Comparison of ENCODE assay signal across 14 mouse cellular contexts in the genomic region with DNA sequence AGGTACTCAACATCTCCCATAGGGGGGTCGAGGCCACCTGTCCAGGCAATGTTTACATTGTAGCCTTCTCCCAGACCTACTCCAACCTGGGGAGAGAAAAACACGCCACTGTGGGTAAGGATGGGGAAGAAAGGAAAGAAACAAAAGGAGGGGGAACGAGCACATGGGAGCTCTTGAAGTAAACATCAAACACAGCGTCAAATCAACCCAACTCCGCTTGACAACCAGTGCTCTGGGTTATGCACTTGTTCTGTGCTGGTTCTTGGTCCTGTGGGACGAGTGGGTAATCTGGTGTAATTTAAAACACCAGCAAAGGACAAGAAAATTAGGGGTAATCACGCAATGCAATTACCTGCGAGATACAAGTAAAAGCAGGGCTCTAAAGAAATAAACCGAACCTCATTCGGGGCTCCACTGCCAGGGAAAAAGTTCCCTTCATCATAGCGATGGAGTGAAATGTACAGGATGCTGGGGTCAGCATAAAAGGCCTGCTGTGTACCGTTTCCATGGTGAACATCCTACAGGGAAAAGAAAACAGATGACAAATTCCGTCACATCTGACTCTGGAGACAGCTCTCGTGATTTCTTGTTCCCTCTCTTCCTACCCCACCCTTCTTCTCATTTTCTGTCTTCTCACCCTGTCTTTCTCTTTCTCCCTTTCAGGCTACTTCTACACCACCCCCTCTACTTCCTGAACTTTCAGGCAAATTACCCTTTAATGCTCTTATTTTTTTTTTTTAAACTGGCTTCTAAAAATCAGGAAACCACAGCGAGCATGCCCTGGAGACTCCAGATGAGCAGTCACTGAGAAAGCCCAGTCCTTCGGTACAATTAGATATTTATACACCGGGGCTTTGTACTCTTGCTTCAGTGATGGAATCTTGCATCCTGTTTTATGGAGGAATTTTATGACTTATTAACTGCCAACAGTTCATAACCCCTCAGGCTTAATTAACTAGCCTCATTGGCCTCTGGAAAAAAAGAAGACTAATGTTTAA.
A peak's percentile ranks its signal among the peaks of the same experiment; 100 is the strongest.
DNase-seq lines count a peak whose midpoint lies in the region; ATAC-seq and TF ChIP-seq lines count a peak whose summit lies in the region.
"Had no signal": no experiment of that assay in that cellular context is flagged by ENCODE, and none has a peak within 500 bp of the region (broad histone marks: within the 10 kb centered on the region; RNA-seq: fewer than 3 reads in every experiment).

No protein-coding gene starts in this region.

- peaks cover 8% of the 10 kb centered on the region; the same call in 1 of the 2 replicates for H3K4me1 ChIP-seq in kidney, embryonic 15.5 days
- peaks cover 11% of the 10 kb centered on the region for H3K4me1 ChIP-seq in embryonic fibroblast, embryonic 13.5 days (ENCODE audit: control insufficient read depth, insufficient read depth, low read length)
- H3K4me1 ChIP-seq in limb, embryonic 15.5 days, result peaks cover 15% of the 10 kb centered on the region

- no peak for TF ChIP-seq CTCF in embryonic fibroblast, embryonic 13.5 days (IDR thresholded peaks at IDR 0.05; ENCODE audit: borderline replicate concordance, insufficient read depth, low read length)

- no peaks in the 10 kb centered on the region for H3K36me3 ChIP-seq in kidney, embryonic 15.5 days
- H3K36me3 ChIP-seq in limb, embryonic 15.5 days, result no peaks in the 10 kb centered on the region

- DNase-seq in kidney, postnatal 36 days, result no peak
- no peak for DNase-seq in right cerebral cortex, adult 2 months (ENCODE audit: low spot score in 2 of 2)
- no peak for DNase-seq in thymus, postnatal 10 days (ENCODE audit: low spot score in 2 of 2)
- no peak for DNase-seq in adrenal gland, postnatal 4 days (ENCODE audit: low spot score in 2 of 2)
- DNase-seq: adrenal gland, postnatal 14 days; cerebellum, adult 11-12 months; gastrocnemius, postnatal 36 days; kidney, postnatal 4 days; lung, postnatal 14 days; spleen, adult 18-20 months had no signal

- WGBS in kidney, embryonic 15.5 days, result 25% methylated on average over 17 of the region's 17 CpGs
- 19% methylated on average over 17 of the region's 17 CpGs for WGBS in limb, embryonic 15.5 days

- no peak for ATAC-seq in kidney, embryonic 15.5 days (replicated peaks; ENCODE audit: low FRiP score)
- ATAC-seq in common myeloid progenitor, adult 5-6 weeks (replicated peaks; ENCODE audit: low read depth, poor library complexity, severe bottlenecking), result peak; percentile 45
- no peak for ATAC-seq in limb, embryonic 15.5 days (ENCODE audit: insufficient number of reproducible peaks, low FRiP score, low TSS enrichment, low read depth)

- peaks cover 6% of the 10 kb centered on the region; the same call in 1 of the 2 replicates for H3K27me3 ChIP-seq in kidney, embryonic 15.5 days
- no peaks in the 10 kb centered on the region for H3K27me3 ChIP-seq in limb, embryonic 15.5 days

- no peaks in the 10 kb centered on the region for H3K9me3 ChIP-seq in kidney, embryonic 15.5 days (replicated peaks)
- H3K9me3 ChIP-seq in limb, embryonic 15.5 days, result no peaks in the 10 kb centered on the region

- no peak overlapping the region for H3K4me3 ChIP-seq in kidney, embryonic 15.5 days (replicated peaks)
- no peak overlapping the region for H3K4me3 ChIP-seq in embryonic fibroblast, embryonic 13.5 days (ENCODE audit: insufficient read depth, low read length)
- H3K4me3 ChIP-seq in limb, embryonic 15.5 days, result no peak overlapping the region

- no peak for TF ChIP-seq POLR2A in embryonic fibroblast, embryonic 13.5 days (IDR thresholded peaks at IDR 0.05; ENCODE audit: low read depth, low read length)

- 0 out of 2 replicates have a peak overlapping the region, but pooled peaks have one; percentile 10 for H3K4me2 ChIP-seq in kidney, embryonic 15.5 days
- 0 out of 2 replicates have a peak overlapping the region, but pooled peaks have one; percentile 3 for H3K4me2 ChIP-seq in limb, embryonic 15.5 days

- no peak overlapping the region for H3K27ac ChIP-seq in kidney, embryonic 15.5 days
- 0 out of 2 replicates have a peak overlapping the region, but pooled peaks have one; percentile 50 for H3K27ac ChIP-seq in embryonic fibroblast, embryonic 13.5 days (ENCODE audit: insufficient read depth, low read length)
- peak overlapping the region; percentile 43; the same call in 1 of the 2 replicates for H3K27ac ChIP-seq in limb, embryonic 15.5 days

- no peak overlapping the region for H3K9ac ChIP-seq in kidney, embryonic 15.5 days
- no peak overlapping the region for H3K9ac ChIP-seq in limb, embryonic 15.5 days
